Mouse (Mus musculus) heart, postnatal 25 days (tissue): ENCODE data around the gene 1700021F07Rik. TPM values are rescaled to one million over a fixed set of nuclear protein-coding genes. Genes with fewer than 3 reads are reported as not detected.

Experiments used
- DNase-seq: peaks from one replicate; pipeline ENCODE4 v3.0.0; 2022; ENCODE audit warnings: low spot score
- intact Hi-C: fragments of 180-260 bp; cut with DNase I; formaldehyde crosslinking; loops from one replicate; pipeline ENCODE4 v1.15.1; 2025
- total RNA-seq, 2 experiments: library from RNA; stranded (reverse); gene quantifications; 2 replicates each; pipeline ENCODE4 v1.2.3; 2021

1700021F07Rik gene
- total RNA-seq, 2 experiments from 2014 or later, result not detected

GRCm38 (mm10) chr2:173558754-173559396 is 36.5 kb downstream of the 1700021F07Rik start:
- no peak for DNase-seq
- intact Hi-C loops, result no loop called here

DNA sequence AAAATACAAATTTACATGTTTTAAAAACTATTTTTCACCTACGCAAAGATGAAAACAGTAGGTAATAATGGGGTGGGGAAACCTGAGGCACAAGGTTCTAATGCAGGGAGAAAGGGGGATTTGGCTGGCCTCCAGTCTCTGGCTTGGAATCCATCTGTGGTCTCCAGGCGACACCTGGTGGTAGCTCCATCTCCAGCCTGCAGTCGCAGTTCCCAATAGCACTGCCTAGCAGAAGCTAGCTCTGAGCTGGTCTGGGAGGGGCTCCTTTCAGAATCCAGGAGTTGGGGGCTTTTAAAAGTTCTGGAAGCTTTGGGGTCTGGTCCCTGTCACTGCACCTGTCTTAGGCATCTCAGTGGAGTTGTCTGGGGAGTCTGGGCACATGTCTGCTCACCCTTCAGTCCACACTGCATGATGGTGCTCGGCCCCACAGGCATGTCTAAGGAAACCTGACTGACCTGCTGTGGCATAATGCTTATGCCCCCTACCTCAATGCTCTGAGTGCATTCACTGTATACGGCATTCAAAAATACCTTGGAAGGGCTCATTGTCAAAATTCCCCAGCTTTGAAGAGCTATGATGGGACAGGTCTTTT is 39.6 kb downstream of the 1700021F07Rik start:
- intact Hi-C loops, result loop anchor here (1.0 to 5.0 kb wide), 3 partner anchors 376 to 1340 kb away; no protein-coding TSS in a partner anchor
- DNase-seq, result no peak

GRCm38 (mm10) chr2:173563336-173563735 is 41.0 kb downstream of the 1700021F07Rik start:
- no peak for DNase-seq
- intact Hi-C loops, result loop anchor here (5.0 kb wide), 1 partner anchor 1339 kb away; no protein-coding TSS in a partner anchor

DNA sequence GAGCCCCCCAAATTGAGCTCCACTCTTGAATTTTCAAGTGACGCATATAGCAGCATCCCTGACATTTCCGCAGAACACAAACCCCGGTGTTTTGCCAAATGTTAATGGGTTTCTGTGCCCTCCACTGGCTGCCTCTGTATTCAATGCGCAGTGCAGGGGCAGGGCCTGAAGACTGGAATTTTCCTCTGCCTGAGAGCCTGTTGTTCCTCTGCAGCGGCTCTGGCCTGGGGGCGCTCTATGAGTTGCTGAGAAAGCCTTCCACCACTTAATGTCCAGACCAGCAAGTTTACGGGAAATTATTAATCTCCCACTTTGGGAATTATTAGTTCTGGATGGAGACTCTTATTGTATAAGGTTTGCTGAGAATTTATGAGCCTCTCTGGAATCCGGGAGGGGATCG is 41.8 kb downstream of the 1700021F07Rik start:
- no peak for DNase-seq
- intact Hi-C loops, result loop anchor here (5.0 kb wide), 1 partner anchor 1338 kb away; no protein-coding TSS in a partner anchor

Other genes starting within 250 kb of the 1700021F07Rik start
- gene Pmepa1, start 246.1 kb upstream of the 1700021F07Rik start, total RNA-seq, result 10 to 100 TPM; 28.2 to 31.9 TPM
- not detected for gene Ankrd60, start 55.8 kb downstream of the 1700021F07Rik start, total RNA-seq
- 10 to 100 TPM; 33.8 to 34.3 TPM for gene Rab22a, start 137.2 kb downstream of the 1700021F07Rik start, total RNA-seq
- not detected for gene 1700010B08Rik, start 196.8 kb downstream of the 1700021F07Rik start, total RNA-seq
- gene Vapb, start 214.9 kb downstream of the 1700021F07Rik start, total RNA-seq, result 100 to 1,000 TPM; 128 TPM